Mouse (Mus musculus) fat pad, adult 2 months (tissue): Measurements from ENCODE around the gene Morn1.

ENCODE experiments used
- DNase-seq: peaks from one replicate; pipeline ENCODE4 v3.0.0-alpha.2; 2011; ENCODE audit warnings: low read depth, low spot score; ENCODE audit errors: extremely low read depth

Gene Morn1

DNA sequence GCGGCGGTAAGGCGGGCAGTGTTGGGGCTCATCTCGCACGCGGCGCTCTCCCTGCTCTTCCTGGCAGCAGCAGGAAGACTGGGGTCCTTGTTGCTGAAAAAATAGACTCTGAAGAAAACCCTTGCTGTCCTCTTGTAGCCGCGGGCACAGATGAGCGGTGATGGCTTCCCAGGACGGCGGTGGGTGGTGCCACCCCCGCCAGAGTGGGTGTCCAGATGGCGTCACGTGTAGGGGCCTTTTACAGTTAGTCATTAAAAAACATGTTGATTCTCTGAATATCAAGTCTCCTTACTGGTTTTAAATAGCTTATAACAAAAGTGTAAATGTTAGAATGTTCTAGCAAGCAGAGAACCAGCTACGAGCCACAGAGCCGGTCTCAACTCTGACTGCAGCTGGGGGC, 70.4 kb downstream of the Morn1 start:
- DNase-seq: no peak

DNA sequence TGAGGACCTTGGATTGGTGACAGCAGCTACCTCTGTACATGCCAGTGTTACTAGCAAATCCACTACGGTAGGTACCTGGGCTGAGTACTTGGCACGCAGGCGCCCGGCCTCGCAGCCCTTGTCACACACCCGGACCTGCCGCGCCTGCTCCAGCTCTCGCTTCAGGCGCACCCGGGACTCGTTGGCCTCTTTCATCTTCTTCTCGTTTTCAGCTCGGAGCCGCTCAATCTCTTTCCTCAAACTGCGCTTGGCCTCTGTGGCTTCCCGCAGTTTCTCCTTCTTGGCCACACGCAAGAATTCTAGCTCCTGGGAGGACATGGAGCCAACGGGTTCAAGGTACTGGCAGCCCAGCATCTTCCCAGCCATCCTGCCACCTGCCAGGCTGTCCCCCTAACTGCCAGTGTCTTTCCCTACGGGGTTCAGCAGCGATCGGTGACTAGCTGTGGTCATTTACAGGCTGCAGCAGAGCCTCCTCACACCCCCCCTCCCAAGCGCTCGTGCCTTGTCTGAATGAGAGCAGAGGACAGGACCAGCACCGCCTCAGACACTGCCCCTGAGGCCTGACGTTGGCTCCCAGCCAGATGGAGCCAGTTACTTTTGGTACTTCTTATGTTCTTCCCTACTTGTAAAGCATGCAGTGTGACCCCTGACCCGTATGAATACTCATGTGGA, 71.6 kb downstream of the Morn1 start:
- no peak for DNase-seq

- DNase-seq: no peak
Measured at GRCm38 (mm10) chr4:155158543-155158917, 72.2 kb downstream of the Morn1 start.

DNA sequence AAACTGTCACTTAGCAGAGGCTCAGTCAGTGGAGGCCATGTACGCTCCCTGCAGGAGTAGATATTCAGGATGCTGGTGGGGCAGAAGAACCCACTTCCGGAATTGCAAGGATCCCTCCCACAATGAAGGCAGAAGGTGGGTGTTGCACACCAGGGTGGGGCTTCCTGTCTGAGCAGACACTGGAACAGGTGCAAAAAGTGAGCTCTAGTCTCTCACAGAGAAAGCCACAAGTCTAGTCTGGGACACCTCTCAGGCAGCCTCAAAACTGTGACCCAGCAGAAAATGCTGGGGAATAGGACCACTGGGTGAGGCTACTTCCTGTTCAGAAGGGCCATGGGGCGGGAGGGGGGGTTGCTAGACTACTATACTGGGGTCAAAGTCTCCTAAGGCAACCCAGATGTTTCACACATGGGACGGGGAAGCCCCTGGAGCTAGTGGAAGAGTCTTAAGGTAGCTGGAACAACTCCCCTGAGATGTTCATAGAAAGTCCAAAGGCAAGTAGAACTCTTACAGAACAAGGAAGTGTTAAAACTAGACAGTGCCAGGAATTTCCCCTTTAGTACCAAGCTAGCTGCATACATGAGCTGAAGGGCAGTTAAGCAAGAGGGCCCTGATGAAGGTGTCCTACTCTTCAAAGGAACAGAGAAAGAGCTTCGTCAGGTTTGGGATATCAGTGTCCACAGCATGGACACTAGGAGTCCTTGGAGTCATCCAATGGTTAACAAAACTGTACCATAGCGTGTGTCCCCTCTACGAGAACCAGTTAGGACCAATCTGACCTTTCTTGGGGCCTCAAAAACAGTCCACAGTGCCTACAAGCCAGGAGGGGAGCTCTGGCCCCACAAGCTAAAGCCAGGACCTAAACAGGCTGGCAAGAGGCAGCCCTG, 76.3 kb downstream of the Morn1 start:
- no peak for DNase-seq

DNA sequence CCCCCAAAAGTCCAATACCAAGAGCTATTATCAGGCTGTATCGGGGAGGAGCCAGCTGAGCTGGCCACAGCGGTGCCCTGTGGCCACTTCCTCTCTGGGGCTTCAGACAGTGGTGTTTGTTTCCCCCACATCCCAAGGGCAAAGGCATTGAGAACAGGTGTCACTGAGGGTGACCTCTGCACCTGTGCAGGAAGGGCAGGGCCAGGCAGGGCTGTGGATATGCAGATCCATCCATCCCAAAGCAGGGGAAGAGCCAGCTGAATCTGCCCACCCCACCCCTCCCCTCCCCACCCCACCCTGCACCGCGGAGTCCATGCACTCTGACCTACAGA, 76.9 kb downstream of the Morn1 start:
- no peak for DNase-seq

- no peak for DNase-seq
Measured at GRCm38 (mm10) chr4:155163685-155164084, 77.3 kb downstream of the Morn1 start.

DNA sequence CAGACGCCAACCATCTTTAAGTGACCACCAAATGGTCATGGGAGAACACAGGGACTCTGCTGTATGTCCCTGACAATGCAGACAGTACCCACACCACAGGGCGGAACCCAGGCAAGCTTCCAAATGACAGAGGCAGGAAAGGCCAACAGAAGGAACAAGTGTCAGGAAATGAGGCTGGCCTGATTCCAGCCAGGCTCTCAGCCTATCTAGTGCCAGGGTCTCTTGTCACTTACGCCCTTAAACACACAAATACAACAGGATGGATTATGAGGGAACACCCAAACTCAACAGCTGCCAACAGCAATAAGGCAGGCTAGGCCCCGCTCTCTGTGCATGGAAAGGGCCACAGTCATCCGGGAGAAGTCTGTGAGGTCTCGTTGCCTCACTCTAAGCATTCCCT, 78.2 kb downstream of the Morn1 start:
- no peak for DNase-seq

DNA sequence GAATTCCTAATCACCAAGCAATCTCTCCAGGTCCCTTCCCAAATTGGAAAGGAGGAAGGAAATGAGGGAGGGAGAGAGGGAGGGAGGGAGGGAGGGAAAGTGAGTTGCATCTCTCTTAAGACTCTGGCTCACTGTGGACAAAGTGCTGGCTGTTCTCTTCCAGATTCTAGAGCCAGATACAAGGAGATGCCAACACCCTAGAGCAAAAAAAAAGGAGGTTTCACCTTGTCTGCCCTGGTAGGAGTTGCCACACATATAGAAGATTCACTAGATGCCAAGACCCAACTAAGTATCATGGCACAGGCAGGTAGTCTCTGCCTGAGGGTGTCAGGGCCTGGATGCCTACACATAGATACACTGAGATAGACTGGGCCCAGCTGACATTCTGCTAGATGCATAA, 79.5 kb downstream of the Morn1 start:
- peak; percentile 98 for DNase-seq

GRCm38 (mm10) chr4:155168835-155169252, 82.5 kb downstream of the Morn1 start:
- DNase-seq: no peak

DNA sequence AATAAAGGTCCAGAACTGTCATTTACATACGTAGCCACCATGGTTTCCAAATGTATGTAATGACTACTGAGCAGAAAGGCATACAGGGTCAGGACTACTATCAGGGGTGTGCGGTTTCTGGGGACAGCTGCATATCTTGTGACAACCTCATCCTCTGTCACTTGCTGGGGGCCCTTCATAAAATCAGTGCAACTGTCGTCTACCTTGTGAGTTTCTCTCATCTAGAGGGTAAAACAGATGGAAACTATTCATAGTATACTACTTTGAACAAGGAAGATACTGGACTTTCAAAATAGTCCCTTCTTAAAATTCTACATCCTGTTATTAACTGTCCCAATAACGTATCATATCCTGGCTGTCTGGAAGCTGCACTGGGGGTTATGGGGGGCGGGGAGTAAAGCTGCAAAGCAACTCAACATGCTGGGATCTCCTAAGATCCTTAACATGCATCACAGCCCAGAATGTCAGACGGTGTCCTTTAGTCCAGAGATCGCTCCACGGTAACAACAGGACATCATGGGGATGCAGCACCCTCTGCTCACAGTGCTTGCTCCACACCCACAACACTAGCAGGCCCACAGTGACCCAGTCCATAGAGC, 84.3 kb downstream of the Morn1 start:
- no peak for DNase-seq

- no peak for DNase-seq
Measured at GRCm38 (mm10) chr4:155171961-155172533, 85.7 kb downstream of the Morn1 start.

DNA sequence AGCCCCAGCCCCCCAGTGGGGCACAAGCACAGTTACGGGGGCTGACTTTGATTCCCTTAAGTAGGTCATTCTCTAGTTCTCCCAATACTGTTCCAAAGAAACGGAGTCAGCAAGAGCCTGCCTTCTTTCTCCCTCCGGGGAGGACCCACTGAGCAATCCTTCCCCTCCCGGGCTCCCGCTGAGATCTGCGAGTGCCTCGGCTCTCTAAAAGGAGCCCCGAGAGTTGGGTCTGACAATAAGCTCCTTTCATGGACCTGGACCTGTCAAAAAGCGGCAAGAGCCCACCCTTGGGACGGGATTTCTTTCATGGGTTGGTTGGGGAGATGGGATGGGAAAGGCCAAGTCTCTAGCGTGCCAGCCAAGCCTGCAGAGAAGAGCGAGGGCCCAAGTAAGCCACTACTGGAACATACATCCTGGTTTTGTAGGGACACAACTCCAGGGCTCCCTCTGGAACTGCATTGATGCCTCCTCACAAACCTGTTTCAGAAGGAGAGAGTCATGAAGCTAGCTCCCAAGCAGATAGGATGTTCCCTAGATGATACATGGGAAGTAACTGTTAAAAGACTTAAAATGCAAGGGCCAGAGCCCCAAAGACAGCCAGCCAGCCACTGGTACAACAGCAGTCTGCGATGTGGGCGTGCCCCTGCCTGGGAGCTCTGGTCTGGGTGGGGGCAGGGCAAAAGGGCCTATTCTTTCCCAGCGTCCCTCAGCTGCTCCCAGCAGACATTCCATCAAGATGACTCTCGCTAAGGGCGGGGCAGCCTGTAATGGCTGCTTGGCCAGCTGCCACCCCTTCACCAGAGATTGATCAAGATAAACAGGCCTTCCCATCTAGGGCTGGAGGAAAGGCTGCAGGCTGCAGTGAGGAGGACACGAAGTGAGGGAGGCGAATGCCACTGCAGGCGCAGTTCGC, 86.8 kb downstream of the Morn1 start:
- no peak for DNase-seq

DNA sequence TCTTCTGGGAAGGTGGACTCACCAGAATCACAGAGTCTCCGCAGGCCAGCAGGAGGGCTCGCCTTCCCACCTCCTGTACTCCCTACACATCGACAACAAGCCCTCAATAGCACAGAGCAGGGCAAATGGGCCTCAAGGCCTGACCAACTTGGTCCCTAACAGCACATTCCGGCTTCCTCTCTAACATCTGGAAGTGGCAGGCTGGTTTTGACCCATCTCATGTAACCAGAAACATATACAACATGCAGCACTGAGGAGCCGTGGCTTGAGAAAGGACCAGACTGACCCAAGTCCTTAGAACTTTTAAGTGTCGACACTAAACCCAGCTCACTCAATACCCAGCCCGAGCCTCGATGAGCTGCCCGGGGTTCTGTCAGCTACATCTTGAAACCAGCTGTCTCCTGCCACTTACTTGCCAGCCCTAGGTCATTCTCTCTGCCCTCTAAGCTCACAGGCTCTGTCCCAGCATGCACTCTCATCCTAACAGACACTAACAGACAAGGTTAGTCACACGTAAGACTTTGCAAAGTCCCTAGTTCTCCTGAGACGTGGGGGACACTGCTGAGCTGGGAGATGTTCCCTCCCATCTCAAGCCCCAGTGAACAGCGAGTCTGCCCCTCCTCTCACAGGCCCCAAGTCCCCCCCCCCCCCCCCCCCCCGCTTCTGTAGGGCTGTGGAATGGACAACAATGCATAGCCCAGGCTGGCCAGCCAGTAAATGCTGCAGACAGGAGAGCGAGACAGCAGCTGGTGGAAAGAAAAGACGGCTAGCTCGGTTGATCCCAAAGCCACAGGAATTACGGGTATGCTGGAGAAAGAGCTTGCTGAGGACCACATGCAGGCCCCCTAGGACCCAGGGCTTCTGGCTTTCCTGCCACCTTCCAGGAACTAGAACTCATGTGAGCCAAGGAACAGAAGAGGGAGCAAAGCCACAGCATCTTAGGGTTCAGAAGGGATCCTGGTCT, 87.7 kb downstream of the Morn1 start:
- no peak for DNase-seq

- no peak for DNase-seq
Measured at GRCm38 (mm10) chr4:155176210-155176609, 89.8 kb downstream of the Morn1 start.

DNA sequence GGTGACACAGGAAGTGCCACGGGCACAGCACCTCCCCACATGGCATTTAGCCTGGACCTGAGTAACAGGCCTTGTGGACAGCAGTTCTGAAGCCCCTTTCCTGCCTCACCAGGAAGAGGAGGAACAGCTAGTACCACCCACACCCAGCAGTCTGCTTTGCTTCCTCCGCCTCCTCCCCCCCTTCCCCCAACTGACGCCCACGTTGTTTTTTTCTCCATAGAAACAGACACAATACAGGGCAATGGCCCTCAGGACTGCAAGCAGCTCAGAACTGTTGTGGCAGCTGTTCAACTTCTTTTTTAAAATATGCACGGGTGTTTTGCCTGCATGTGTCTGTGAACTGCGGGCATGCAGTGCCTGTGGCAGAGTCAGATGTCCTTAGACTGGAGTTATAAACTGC, 91.9 kb downstream of the Morn1 start:
- no peak for DNase-seq

- DNase-seq: no peak
Measured at GRCm38 (mm10) chr4:155178981-155179512, 92.7 kb downstream of the Morn1 start.

DNA sequence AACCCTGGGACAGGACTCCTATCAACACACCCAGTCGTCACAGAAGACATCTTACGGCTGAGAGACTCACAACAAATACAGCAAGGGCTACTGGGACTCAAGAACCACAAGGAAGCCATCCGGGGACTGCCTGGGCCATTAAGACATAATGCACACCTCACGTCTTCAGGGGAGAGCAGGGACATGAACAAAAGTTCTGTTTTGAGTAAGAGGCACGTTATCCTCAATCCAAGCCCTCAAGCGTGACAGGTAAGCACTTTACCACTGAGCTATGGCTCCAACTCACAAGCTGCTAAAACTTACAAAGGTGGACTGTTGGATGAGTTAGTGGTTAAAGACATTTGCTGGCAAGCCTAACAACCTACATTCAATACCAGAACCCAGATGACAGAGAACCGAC, 96.8 kb downstream of the Morn1 start:
- DNase-seq: no peak

- no peak for DNase-seq
Measured at GRCm38 (mm10) chr4:155184248-155185070, 98.1 kb downstream of the Morn1 start.

DNA sequence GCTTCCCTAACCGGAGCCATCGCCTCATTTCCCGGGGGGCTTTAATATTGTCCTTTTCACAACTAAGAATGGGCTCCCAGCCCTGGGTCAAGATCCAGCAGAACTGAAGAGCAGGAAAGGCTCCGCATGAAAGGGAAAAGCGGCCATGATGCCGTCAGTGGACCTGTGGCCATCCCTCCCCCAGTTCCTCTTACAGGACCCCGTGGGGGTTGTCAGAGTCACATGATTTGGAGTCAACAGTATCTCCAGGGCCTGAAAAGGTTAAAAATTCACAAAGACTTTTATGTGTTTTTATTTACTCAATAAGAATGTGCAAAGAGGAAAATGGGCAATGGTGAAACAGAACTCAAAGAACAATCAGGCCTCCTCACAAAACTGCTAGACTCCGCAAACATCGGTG, 99.5 kb downstream of the Morn1 start:
- no peak for DNase-seq
